Mouse (Mus musculus) layer of hippocampus, postnatal 10 days (tissue): ENCODE measurements at regions not wholly inside any gene's neighbourhood (a gene's known extent, or its start where the extent isn't known, plus 50 kb on each side); places are given as distances from the start of the nearest gene placed in this dataset.

Source experiments
- DNase-seq, 2 experiments: peaks; one replicate each; pipeline ENCODE4 v3.0.0; 2021; ENCODE audit warnings: low spot score in 2 of 2

GRCm38 (mm10) chr3:16941146-16941545 is 934.9 kb upstream of the Gm5150 start:
- DNase-seq, result no peak

GRCm38 (mm10) chr3:16939533-16939932 is 933.3 kb upstream of the Gm5150 start:
- no peak for DNase-seq

GRCm38 (mm10) chr3:16939127-16939526 is 932.9 kb upstream of the Gm5150 start:
- no peak for DNase-seq

- no peak for DNase-seq
Measured at GRCm38 (mm10) chr3:16938491-16939001, 932.3 kb upstream of the Gm5150 start.

GRCm38 (mm10) chr3:16930299-16930698 is 924.1 kb upstream of the Gm5150 start:
- DNase-seq, result peak; percentile 36 to 47

GRCm38 (mm10) chr3:16929846-16930245 is 923.6 kb upstream of the Gm5150 start:
- no peak for DNase-seq

GRCm38 (mm10) chr3:16924018-16924417 is 917.8 kb upstream of the Gm5150 start:
- no peak for DNase-seq

GRCm38 (mm10) chr3:16923234-16923914 is 917.1 kb upstream of the Gm5150 start:
- DNase-seq, result no peak

- no peak for DNase-seq
Measured at GRCm38 (mm10) chr3:16921330-16921729, 915.1 kb upstream of the Gm5150 start.

GRCm38 (mm10) chr3:16918374-16918773 is 912.1 kb upstream of the Gm5150 start:
- no peak for DNase-seq

GRCm38 (mm10) chr3:16916072-16916403 is 909.8 kb upstream of the Gm5150 start:
- DNase-seq, result no peak

- DNase-seq, result no peak
Measured at GRCm38 (mm10) chr3:16915389-16916071, 909.3 kb upstream of the Gm5150 start.

GRCm38 (mm10) chr3:16888132-16888531 is 881.9 kb upstream of the Gm5150 start:
- DNase-seq, result no peak

- no peak for DNase-seq
Measured at GRCm38 (mm10) chr3:16872337-16873117, 866.3 kb upstream of the Gm5150 start.

- no peak for DNase-seq
Measured at GRCm38 (mm10) chr3:16860034-16860433, 853.8 kb upstream of the Gm5150 start.

GRCm38 (mm10) chr3:16858931-16859330 is 852.7 kb upstream of the Gm5150 start:
- DNase-seq, result no peak

GRCm38 (mm10) chr3:16855251-16855650 is 849.0 kb upstream of the Gm5150 start:
- no peak for DNase-seq

GRCm38 (mm10) chr3:16853992-16854391 is 847.8 kb upstream of the Gm5150 start:
- DNase-seq, result no peak

- no peak for DNase-seq
Measured at GRCm38 (mm10) chr3:16846785-16847520, 840.7 kb upstream of the Gm5150 start.

- no peak for DNase-seq
Measured at GRCm38 (mm10) chr3:16820536-16820935, 814.3 kb upstream of the Gm5150 start.
